Mouse (Mus musculus) stomach, postnatal 0 days (tissue): ENCODE results near the gene Map2k7.

Experiments used
- CTCF ChIP-seq: IDR thresholded peaks from 2 replicates; pipeline ENCODE4 v1.5.1; 2016; ENCODE audit warnings: antibody characterized with exemption, low read depth, mild to moderate bottlenecking, moderate library complexity
- EP300 ChIP-seq: optimal IDR thresholded peaks from 2 replicates; pipeline ENCODE3; 2016; ENCODE audit warnings: antibody characterized with exemption

- TF ChIP-seq CTCF (no peak), EP300 (no peak)
These were observed 22.2 kb upstream of the Map2k7 start for GRCm38 (mm10) chr8:4216296-4216695.
